Mouse (Mus musculus) E14TG2a.4 (cell line): Measurements from ENCODE around the gene Lamp1.

Source experiments
- H3K27me3 ChIP-seq: 2 replicates; pipeline ENCODE4 v1.6.1; 2014; ENCODE audit warnings: low read length, control low read depth; ENCODE audit not compliant: insufficient read depth
- H3K36me3 ChIP-seq: 2 replicates; pipeline ENCODE4 v1.6.1; 2014; ENCODE audit warnings: low read length, control low read depth; ENCODE audit not compliant: insufficient read depth
- H3K4me1 ChIP-seq: replicated peaks from 2 replicates; pipeline ENCODE4 v1.6.1; 2014; ENCODE audit warnings: low read depth, low read length, control low read depth
- H3K4me3 ChIP-seq: replicated peaks from 2 replicates; pipeline ENCODE4 v1.5.1; 2014; ENCODE audit warnings: mild to moderate bottlenecking, low read length
- H3K9me3 ChIP-seq: 2 replicates; pipeline ENCODE4 v1.6.1; 2014; ENCODE audit warnings: low read length, control low read depth
- CTCF ChIP-seq: conservative IDR thresholded peaks from 2 replicates; pipeline ENCODE4 v1.5.1; 2014; ENCODE audit warnings: low read length
- NANOG ChIP-seq: IDR thresholded peaks from 2 replicates; pipeline ENCODE4 v1.6.1; 2014; ENCODE audit warnings: borderline replicate concordance, low read length, mixed read lengths
- POU5F1 ChIP-seq: IDR thresholded peaks from 2 replicates; pipeline ENCODE4 v1.6.1; 2014; ENCODE audit warnings: low read length, borderline replicate concordance

Lamp1 gene

GRCm38 (mm10) chr8:13224426-13224825 lies 65.5 kb downstream of the Lamp1 start:
- Histone ChIP-seq H3K9me3 (no peaks in the 10 kb centered on the region), H3K27me3 (peaks cover 24% of the 10 kb centered on the region), H3K36me3 (no peaks in the 10 kb centered on the region), H3K4me3 (peak overlapping the region; percentile 53; the same call in 1 of the 2 replicates), H3K4me1 (peaks cover 59% of the 10 kb centered on the region)
- TF ChIP-seq NANOG (no peak), CTCF (no peak), POU5F1 (no peak)
